Mouse (Mus musculus): Measurements from ENCODE around the gene Tmod1.
A peak's percentile ranks its signal among the peaks of the same experiment; 100 is the strongest.

Tmod1 gene

GRCm38 (mm10) chr4:46138287-46139222, 99.8 kb downstream of the Tmod1 start, which contains the start of the genes Ncbp1 and Tstd2:
Ncbp1 (plus strand) TSS chr4:46138613.
Tstd2 (minus strand) TSS chr4:46138694.
- peak; percentile 96 for DNase-seq

GRCm38 (mm10) chr4:46144323-46144722, 105.6 kb downstream of the Tmod1 start:
- no peak for DNase-seq

- no peak for DNase-seq
These were observed 108.1 kb downstream of the Tmod1 start for GRCm38 (mm10) chr4:46146881-46147280.

GRCm38 (mm10) chr4:46151903-46152544, 113.3 kb downstream of the Tmod1 start:
- DNase-seq: no peak

- DNase-seq: no peak
These were observed 125.3 kb downstream of the Tmod1 start for GRCm38 (mm10) chr4:46164027-46164426.

All from kidney, adult 18-20 months (tissue).